Mouse (Mus musculus): ENCODE measurements around the gene Ptpn5.

DNA sequence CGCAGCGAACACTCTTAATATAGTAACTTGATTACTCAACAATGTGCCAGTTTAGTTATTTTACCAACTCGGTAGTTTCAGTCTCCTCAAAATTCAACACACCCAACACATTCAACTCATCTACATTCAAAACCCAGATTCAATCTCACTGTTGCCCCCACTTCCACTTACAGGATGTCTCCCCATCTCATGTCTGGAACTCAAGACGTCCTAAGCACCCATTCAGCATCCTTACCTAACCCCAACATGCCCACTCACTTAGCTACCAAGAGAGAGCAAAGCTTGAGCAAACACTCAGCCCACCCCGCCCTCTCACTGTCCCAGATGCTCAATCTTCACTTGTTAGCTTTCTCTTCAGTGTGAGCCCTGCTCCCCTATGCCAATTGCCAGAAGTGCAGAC is 71.9 kb downstream of the Ptpn5 start:
- TF ChIP-seq CTCF (IDR thresholded peaks at IDR 0.05; ENCODE audit: low read depth, low read length) (no peak), POLR2A (IDR thresholded peaks at IDR 0.05; ENCODE audit: borderline replicate concordance, low read depth, low read length) (no peak)
